Mouse (Mus musculus) intestine, embryonic 16.5 days (tissue): Measurements from ENCODE around the gene H3f3b. TPM values are rescaled to one million over a fixed set of nuclear protein-coding genes. Genes with fewer than 3 reads are reported as not detected.
A peak's percentile ranks its signal among the peaks of the same experiment; 100 is the strongest.

Experiments used
- ATAC-seq: fragments of 200-750 bp; cut with Nextera tagmentation; 2 replicates; pipeline ENCODE4 v1.8.0; 2017; ENCODE audit warnings: moderate TSS enrichment, moderate library complexity
- H3K27ac ChIP-seq: fragments of 300-500 bp; sonication (generic); 2 replicates; pipeline ENCODE4 v1.5.1; 2014; ENCODE audit warnings: mild to moderate bottlenecking, low read length
- H3K27me3 ChIP-seq: fragments of 300-500 bp; sonication (generic); replicated peaks from 2 replicates; pipeline ENCODE4 v1.6.1; 2014; ENCODE audit warnings: low read length, control low read depth, mixed read lengths; ENCODE audit not compliant: control insufficient read depth, insufficient read depth
- H3K36me3 ChIP-seq: fragments of 300-500 bp; sonication (generic); 2 replicates; pipeline ENCODE4 v1.6.1; 2014; ENCODE audit warnings: low read length, control low read depth; ENCODE audit not compliant: control insufficient read depth, insufficient read depth
- H3K4me1 ChIP-seq: fragments of 300-500 bp; sonication (generic); 2 replicates; pipeline ENCODE4 v1.6.1; 2014; ENCODE audit warnings: low read length, control low read depth, mixed read lengths; ENCODE audit not compliant: control insufficient read depth, insufficient read depth
- H3K4me2 ChIP-seq: fragments of 300-500 bp; sonication (generic); 2 replicates; pipeline ENCODE4 v1.6.1; 2014; ENCODE audit warnings: low read depth, low read length, control low read depth
- H3K4me3 ChIP-seq: fragments of 300-500 bp; sonication (generic); 2 replicates; pipeline ENCODE4 v1.5.1; 2014; ENCODE audit warnings: mild to moderate bottlenecking, low read length
- H3K9ac ChIP-seq: fragments of 300-500 bp; sonication (generic); 2 replicates; pipeline ENCODE4 v1.6.1; 2014; ENCODE audit warnings: low read depth, low read length
- H3K9me3 ChIP-seq: fragments of 300-500 bp; sonication (generic); 2 replicates; pipeline ENCODE4 v1.6.1; 2016; ENCODE audit warnings: low read length, control low read depth; ENCODE audit not compliant: control insufficient read depth
- WGBS: fragments of 180-500 bp; shearing (Covaris S2); extraction: QIAGEN DNeasy Blood & Tissue Kit; methylation state at CpG from one replicate; pipeline ENCODE4 v1.1.7; 2014; 5-methylcytosine and 5-hydroxymethylcytosine counted together
- polyA plus RNA-seq: library from polyadenylated mRNA; unstranded; fragments of >200 nt; fragmentation: Nextera tagmentation; extraction: Ambion mirVana; gene quantifications from 2 replicates; pipeline ENCODE4 v1.2.1, GENCODE M21; 2015

The H3f3b gene
- polyA plus RNA-seq, 1 experiment from 2014 or later: 1,387 TPM

DNA sequence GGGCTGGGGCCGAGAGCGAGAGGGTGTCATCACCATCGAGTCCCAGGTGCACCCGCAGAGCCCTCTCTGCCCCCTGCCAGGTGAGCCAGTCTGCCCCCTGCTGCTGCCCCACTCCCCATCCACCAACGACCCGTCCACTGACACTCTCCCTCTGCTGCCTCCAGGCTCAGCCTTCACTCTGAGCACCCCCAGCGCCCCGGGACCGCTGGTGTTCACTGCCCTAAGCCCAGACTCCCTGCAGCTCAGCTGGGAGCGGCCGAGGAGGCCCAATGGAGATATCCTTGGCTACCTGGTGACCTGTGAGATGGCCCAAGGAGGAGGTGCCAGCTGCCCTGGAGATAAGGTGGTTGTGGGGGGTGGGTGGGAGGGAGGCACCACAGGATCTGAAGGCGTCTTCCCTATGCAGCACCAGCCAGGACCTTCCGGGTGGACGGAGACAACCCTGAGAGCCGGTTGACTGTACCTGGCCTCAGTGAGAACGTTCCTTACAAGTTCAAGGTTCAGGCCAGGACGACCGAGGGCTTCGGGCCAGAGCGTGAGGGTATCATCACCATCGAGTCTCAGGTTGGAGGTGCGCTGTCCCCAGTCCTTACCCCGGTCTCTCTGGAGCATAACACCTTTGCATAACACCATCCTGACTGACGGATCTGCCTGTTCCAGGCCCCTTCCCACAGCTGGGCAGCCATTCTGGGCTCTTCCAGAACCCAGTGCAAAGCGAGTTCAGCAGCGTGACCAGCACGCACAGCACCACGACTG, 20.5 kb downstream of the H3f3b start:
- no peak for ATAC-seq
- WGBS: 86% methylated on average over 28 of the region's 28 CpGs
- Histone ChIP-seq H3K4me3 (no peak overlapping the region), H3K9ac (peak overlapping the region; percentile 37; the same call in 1 of the 2 replicates), H3K27ac (peak overlapping the region; percentile 96), H3K36me3 (peaks cover 12% of the 10 kb centered on the region; the same call in 1 of the 2 replicates), H3K4me2 (no peak overlapping the region), H3K4me1 (peaks cover 42% of the 10 kb centered on the region), H3K27me3 (no peaks in the 10 kb centered on the region), H3K9me3 (no peaks in the 10 kb centered on the region)

DNA sequence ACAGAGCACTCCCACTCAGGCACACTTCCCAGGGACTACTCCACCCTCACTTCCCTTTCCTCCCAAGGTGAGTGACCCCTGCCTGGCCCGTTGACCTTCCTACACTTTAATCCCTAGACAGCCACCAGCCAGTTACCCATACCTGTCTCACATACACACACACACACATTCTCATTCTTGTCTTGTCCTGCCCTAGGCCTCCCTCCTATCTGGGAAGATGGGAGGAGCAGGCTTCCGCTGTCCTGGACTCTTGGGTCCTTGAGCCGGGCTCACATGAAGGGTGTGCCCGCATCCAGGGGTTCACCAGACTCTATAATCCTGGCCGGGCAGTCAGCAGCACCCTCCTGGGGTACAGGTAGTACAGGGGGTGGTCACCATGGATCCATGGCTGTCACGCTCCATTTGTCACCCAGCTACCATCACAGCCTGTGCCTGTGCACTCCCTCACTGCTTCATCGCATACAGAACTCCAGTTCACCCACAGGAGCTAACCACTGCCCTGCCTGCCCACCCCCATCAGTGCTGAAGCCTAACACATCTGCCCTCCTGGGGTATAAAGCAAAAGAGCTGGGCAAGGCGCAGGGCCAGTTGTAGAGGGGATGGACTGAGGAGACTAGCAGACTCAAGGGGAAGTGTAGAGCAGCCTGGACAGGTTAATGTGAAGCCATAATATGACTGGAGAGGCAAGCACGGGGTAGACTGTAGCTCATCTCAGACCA, 21.9 kb downstream of the H3f3b start:
- 60% methylated on average over 9 of the region's 9 CpGs for WGBS
- Histone ChIP-seq H3K4me1 (peaks cover 37% of the 10 kb centered on the region), H3K9ac (peak overlapping the region; percentile 67), H3K4me2 (peak overlapping the region; percentile 77), H3K27ac (peak overlapping the region; percentile 96), H3K4me3 (peak overlapping the region; percentile 44; the same call in 1 of the 2 replicates), H3K36me3 (peaks cover 12% of the 10 kb centered on the region; the same call in 1 of the 2 replicates), H3K27me3 (no peaks in the 10 kb centered on the region), H3K9me3 (no peaks in the 10 kb centered on the region)
- peak; percentile 38 for ATAC-seq

DNA sequence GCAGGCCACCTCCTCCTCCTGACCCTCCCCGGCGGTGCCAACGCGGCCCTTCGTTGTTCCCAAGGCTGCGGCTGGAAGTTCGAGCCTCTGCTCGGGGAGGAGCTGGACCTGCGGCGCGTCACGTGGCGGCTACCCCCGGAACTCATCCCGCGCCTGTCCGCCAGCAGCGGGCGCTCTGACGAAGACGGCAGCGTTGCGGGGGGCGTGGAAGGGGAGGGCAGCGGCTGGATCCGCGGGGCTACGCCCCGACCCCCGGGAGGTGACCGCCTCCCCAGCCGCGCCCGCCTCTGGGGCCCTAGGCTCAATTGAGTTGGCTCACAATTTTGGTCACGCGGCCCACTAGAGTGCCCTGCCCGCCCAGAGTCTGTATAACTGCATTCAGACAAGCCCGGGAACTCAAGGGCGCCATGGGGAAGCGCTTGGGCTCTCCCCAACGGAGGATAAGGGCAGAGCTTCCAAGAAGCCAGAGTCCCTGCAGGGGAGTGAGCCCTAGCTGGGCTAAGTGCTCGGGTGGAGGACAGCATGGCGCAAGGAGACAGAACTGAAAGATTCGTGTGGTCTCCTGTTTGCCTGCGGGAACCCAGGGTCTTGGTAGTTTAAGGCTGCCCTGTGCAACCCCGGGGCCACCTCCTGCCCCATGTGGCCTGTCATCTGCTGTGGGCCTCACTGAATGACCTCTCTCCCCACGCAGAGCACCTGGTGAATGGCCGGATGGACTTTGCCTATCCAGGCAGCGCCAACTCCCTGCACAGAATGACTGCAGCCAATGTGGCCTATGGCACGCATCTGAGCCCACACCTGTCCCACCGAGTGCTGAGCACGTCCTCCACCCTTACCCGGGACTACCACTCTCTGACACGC, 22.7 kb downstream of the H3f3b start:
- 3% methylated on average over 54 of the region's 54 CpGs for WGBS
- Histone ChIP-seq H3K9me3 (no peaks in the 10 kb centered on the region), H3K9ac (peak overlapping the region; percentile 67), H3K36me3 (peaks cover 12% of the 10 kb centered on the region; the same call in 1 of the 2 replicates), H3K4me2 (peak overlapping the region; percentile 77), H3K27me3 (no peaks in the 10 kb centered on the region), H3K4me3 (peak overlapping the region; percentile 44), H3K4me1 (peaks cover 37% of the 10 kb centered on the region), H3K27ac (peak overlapping the region; percentile 96)
- ATAC-seq: peak; percentile 83

DNA sequence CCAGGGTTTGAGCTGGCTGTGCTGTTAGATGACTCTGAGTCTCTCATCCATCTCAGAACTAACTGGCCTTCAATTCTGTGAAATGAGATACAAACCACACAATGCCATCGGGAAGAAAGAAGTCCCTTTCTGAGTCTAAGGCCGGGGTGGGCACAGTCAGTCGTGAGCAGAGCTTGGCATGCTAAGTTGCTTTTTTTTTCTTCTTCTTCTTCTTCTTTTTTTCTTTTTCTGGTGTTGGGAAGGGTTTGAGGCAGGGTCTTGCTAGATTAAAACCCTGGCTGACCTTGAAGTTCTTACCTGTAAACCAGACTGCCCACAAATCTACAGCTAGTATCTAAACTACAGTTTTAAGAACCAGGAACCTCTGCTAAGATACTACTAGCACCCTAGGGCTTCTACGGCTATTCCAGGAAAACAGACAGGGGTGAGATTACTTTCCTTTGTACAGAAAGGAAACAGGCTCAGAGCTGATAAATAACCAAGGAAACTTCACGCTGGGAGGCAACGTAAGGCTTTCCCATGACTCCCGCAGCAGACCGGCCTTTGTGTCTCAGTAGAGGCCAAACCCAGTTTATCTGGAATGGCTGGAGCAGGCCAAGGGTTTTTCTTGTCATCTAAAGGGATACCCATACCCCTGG, 23.5 kb downstream of the H3f3b start:
- peak overlapping the region; percentile 96 for H3K27ac ChIP-seq
- H3K36me3 ChIP-seq: 0 out of 2 replicates have a peak, but pooled peaks cover 9% of the 10 kb centered on the region
- no peak for ATAC-seq
- peak overlapping the region; percentile 77 for H3K4me2 ChIP-seq
- H3K4me1 ChIP-seq: peaks cover 37% of the 10 kb centered on the region
- H3K9me3 ChIP-seq: no peaks in the 10 kb centered on the region
- peak overlapping the region; percentile 44 for H3K4me3 ChIP-seq
- H3K9ac ChIP-seq: peak overlapping the region; percentile 67
- no peaks in the 10 kb centered on the region for H3K27me3 ChIP-seq
- WGBS: 26% methylated on average over 8 of the region's 8 CpGs

DNA sequence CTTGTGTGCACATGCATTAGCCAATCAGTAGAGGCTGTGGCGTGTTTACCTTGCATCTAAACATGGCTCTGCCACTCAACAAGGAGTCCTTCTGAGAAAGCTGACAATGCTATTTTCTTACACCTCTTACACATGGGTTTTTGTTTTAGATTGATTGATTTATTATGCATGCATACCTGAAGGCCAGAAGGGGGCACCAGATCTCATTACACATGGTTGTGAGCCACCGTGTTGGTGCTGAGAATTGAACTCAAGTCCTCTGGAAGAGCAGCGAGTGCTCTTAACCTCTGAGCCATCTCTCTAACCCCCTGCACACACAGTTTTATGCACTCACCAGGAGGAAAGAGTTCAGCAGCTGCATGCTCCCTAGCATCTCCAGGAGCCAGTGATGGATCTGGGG, 24.9 kb downstream of the H3f3b start:
- ATAC-seq: no peak
- no peak overlapping the region for H3K4me3 ChIP-seq
- H3K9me3 ChIP-seq: no peaks in the 10 kb centered on the region
- 85% methylated on average over 3 of the region's 3 CpGs for WGBS
- 0 out of 2 replicates have a peak, but pooled peaks cover 5% of the 10 kb centered on the region for H3K36me3 ChIP-seq
- H3K4me2 ChIP-seq: no peak overlapping the region
- no peaks in the 10 kb centered on the region for H3K27me3 ChIP-seq
- H3K4me1 ChIP-seq: peaks cover 32% of the 10 kb centered on the region
- no peak overlapping the region for H3K27ac ChIP-seq
- no peak overlapping the region for H3K9ac ChIP-seq

DNA sequence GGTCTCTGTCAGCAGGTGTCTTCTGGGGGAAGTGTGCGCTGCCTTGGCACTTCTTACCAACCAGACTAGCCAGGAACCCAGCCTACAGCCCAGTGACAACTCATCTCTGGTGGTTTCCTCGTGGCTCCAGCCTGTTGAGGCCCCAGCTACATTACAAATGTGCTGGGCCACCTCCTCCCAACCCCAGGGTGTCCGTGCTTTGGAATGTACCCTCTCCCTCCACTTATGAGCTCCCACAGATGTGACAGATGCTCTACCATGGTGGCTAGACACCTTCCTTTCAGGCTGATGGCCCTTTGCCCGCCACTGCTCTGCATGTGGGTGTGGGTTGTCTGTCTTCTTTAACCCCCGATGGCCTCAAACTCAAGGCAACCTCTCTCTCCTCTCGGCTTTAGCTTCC, 26.0 kb downstream of the H3f3b start:
- Histone ChIP-seq H3K4me3 (no peak overlapping the region), H3K9ac (peak overlapping the region; percentile 6; the same call in 1 of the 2 replicates), H3K27me3 (no peaks in the 10 kb centered on the region), H3K36me3 (no peaks in the 10 kb centered on the region), H3K4me2 (no peak overlapping the region), H3K9me3 (no peaks in the 10 kb centered on the region), H3K4me1 (peaks cover 22% of the 10 kb centered on the region), H3K27ac (no peak overlapping the region)
- no peak for ATAC-seq
- WGBS: 69% methylated on average over 6 of the region's 6 CpGs

DNA sequence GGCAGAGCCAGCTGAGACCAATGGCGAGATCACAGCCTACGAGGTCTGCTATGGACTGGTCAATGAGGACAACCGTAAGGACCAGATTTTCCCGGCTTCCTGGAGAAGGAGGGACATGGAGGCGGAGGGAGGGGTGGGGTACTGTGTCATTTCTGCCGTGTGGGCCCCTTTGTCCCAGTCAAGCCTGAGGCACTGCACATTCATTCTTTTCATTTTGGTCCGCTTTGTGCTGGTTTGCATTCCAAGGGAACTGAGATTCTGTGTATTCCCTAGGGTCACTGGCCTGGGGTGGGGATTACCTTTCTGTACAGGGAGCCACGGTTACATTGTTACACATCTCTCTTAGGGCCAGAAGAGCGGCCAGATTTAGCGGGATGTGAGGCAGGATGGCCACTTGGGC, 27.2 kb downstream of the H3f3b start:
- no peak overlapping the region for H3K9ac ChIP-seq
- no peaks in the 10 kb centered on the region for H3K9me3 ChIP-seq
- no peaks in the 10 kb centered on the region for H3K36me3 ChIP-seq
- H3K4me3 ChIP-seq: no peak overlapping the region
- WGBS: 53% methylated on average over 10 of the region's 10 CpGs
- no peaks in the 10 kb centered on the region for H3K27me3 ChIP-seq
- H3K27ac ChIP-seq: no peak overlapping the region
- no peak overlapping the region for H3K4me2 ChIP-seq
- H3K4me1 ChIP-seq: peaks cover 12% of the 10 kb centered on the region
- no peak for ATAC-seq

DNA sequence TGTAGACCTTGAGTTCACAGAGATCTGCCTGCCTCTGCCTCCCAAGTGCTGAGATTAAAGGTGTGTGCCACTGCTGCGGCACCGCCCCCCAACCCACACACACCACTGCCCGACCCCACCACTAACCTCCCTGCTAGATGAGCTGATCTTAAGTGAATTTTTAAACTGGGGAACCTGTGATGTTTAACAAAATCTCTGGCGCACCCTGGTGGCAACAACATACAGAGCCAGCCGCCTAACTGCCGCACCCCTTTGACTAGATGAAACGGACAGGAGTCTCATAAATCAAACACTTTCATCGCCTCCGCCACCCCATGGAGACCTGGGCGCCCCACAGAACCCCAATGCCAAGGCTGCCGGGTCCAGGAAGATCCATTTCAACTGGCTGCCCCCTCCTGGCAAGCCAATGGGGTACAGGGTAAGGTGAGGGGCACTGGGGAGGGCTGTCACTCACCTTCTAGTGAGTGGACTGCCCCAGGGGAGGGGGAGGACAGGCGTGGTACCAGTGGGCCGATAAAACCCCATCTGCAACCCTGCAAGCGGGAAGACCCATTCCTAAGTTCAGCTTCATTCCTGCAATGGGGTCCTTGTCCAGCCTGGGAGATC, 28.1 kb downstream of the H3f3b start:
- WGBS: 15% methylated on average over 14 of the region's 14 CpGs
- Histone ChIP-seq H3K4me1 (peaks cover 3% of the 10 kb centered on the region), H3K27me3 (no peaks in the 10 kb centered on the region), H3K9me3 (no peaks in the 10 kb centered on the region), H3K4me2 (no peak overlapping the region), H3K4me3 (no peak overlapping the region), H3K27ac (no peak overlapping the region), H3K9ac (no peak overlapping the region), H3K36me3 (no peaks in the 10 kb centered on the region)
- peak; percentile 22; the same call in 1 of the 2 replicates for ATAC-seq
